Mouse (Mus musculus): Measurements from ENCODE around the gene Spata7. TPM values are rescaled to one million over a fixed set of nuclear protein-coding genes. Genes with fewer than 3 reads are reported as not detected.

Gene Spata7
- polyA plus RNA-seq, 1 experiment from 2014 or later: 34.4 TPM

- no peaks in the 10 kb centered on the region for H3K36me3 ChIP-seq (replicated peaks)
- H3K27ac ChIP-seq: no peak overlapping the region
- 28% methylated on average over 11 of the region's 11 CpGs for WGBS
- no peaks in the 10 kb centered on the region for H3K27me3 ChIP-seq (replicated peaks)
- H3K4me3 ChIP-seq: no peak overlapping the region
- ATAC-seq (replicated peaks): no peak
- H3K4me2 ChIP-seq: no peak overlapping the region
- no peaks in the 10 kb centered on the region for H3K4me1 ChIP-seq
- H3K9ac ChIP-seq: no peak overlapping the region
- no peaks in the 10 kb centered on the region for H3K9me3 ChIP-seq
Observed at GRCm38 (mm10) chr12:98714757-98715156, 86.8 kb downstream of the Spata7 start.

- Histone ChIP-seq H3K9ac (no peak overlapping the region), H3K4me3 (no peak overlapping the region), H3K36me3 (replicated peaks) (no peaks in the 10 kb centered on the region), H3K9me3 (no peaks in the 10 kb centered on the region), H3K4me1 (no peaks in the 10 kb centered on the region), H3K27me3 (replicated peaks) (no peaks in the 10 kb centered on the region), H3K27ac (no peak overlapping the region), H3K4me2 (no peak overlapping the region)
- ATAC-seq (replicated peaks): no peak
- 88% methylated on average over 2 of the region's 2 CpGs for WGBS
Observed at GRCm38 (mm10) chr12:98716142-98716541, 88.2 kb downstream of the Spata7 start.

Other genes starting within 250 kb of the Spata7 start
- 44.7 and 50.8 TPM in 2 replicates for gene Kcnk10, start 49.8 kb upstream of the Spata7 start, polyA plus RNA-seq (2015; fragmentation: Nextera tagmentation; extraction: Ambion mirVana)
- 4.7 and 5.0 TPM in 2 replicates for gene Ptpn21, start 109.2 kb downstream of the Spata7 start, polyA plus RNA-seq (2015; fragmentation: Nextera tagmentation; extraction: Ambion mirVana)
- 105 and 106 TPM in 2 replicates for gene Zc3h14, start 118.8 kb downstream of the Spata7 start, polyA plus RNA-seq (2015; fragmentation: Nextera tagmentation; extraction: Ambion mirVana)